Mouse (Mus musculus) hindbrain, embryonic 11.5 days (tissue): Measurements from ENCODE around the gene Lypd5. TPM values are rescaled to one million over a fixed set of nuclear protein-coding genes. Genes with fewer than 3 reads are reported as not detected.

Experiments
- ATAC-seq: fragments of 200-750 bp; cut with Nextera tagmentation; 2 replicates; pipeline ENCODE4 v1.8.0; 2017; ENCODE audit warnings: mild to moderate bottlenecking, moderate TSS enrichment, moderate library complexity; ENCODE audit not compliant: low FRiP score
- DNase-seq: peaks from one replicate; pipeline ENCODE4 v3.0.0-alpha.2; 2015; ENCODE audit warnings: low spot score
- H3K27ac ChIP-seq: fragments of 300-500 bp; sonication (generic); 2 replicates; pipeline ENCODE4 v1.5.1; 2014; ENCODE audit warnings: mild to moderate bottlenecking, low read depth, low read length
- H3K27me3 ChIP-seq: fragments of 300-500 bp; sonication (generic); 2 replicates; pipeline ENCODE4 v1.6.1; 2014; ENCODE audit warnings: mild to moderate bottlenecking, low read length, moderate library complexity, mixed read lengths; ENCODE audit not compliant: control insufficient read depth, insufficient read depth
- H3K36me3 ChIP-seq: fragments of 300-500 bp; sonication (generic); 2 replicates; pipeline ENCODE4 v1.6.1; 2014; ENCODE audit warnings: mild to moderate bottlenecking, low read length, moderate library complexity, mixed read lengths; ENCODE audit not compliant: control insufficient read depth, insufficient read depth
- H3K4me1 ChIP-seq: fragments of 300-500 bp; sonication (generic); replicated peaks from 2 replicates; pipeline ENCODE4 v1.6.1; 2014; ENCODE audit warnings: low read length, mixed read lengths; ENCODE audit not compliant: control insufficient read depth, insufficient read depth
- H3K4me2 ChIP-seq: fragments of 300-500 bp; sonication (generic); replicated peaks from 2 replicates; pipeline ENCODE4 v1.6.1; 2014; ENCODE audit warnings: mild to moderate bottlenecking, low read depth, low read length
- H3K4me3 ChIP-seq: fragments of 300-500 bp; sonication (generic); 2 replicates; pipeline ENCODE4 v1.5.1; 2014; ENCODE audit warnings: low read depth, low read length
- H3K9ac ChIP-seq: fragments of 300-500 bp; sonication (generic); 2 replicates; pipeline ENCODE4 v1.6.1; 2014; ENCODE audit warnings: low read depth, low read length
- H3K9me3 ChIP-seq: fragments of 300-500 bp; sonication (generic); 2 replicates; pipeline ENCODE4 v1.6.1; 2016; ENCODE audit warnings: low read length; ENCODE audit not compliant: control insufficient read depth
- WGBS: fragments of 180-500 bp; shearing (Covaris S2); extraction: QIAGEN DNeasy Blood & Tissue Kit; methylation state at CpG from one replicate; pipeline ENCODE4 v1.1.7; 2014; 5-methylcytosine and 5-hydroxymethylcytosine counted together
- polyA plus RNA-seq: library from polyadenylated mRNA; unstranded; fragments of >200 nt; fragmentation: Nextera tagmentation; extraction: Ambion mirVana; gene quantifications from 2 replicates; pipeline ENCODE4 v1.2.1, GENCODE M21; 2014

Gene Lypd5
- polyA plus RNA-seq, 1 experiment from 2014 or later, result not detected

DNA sequence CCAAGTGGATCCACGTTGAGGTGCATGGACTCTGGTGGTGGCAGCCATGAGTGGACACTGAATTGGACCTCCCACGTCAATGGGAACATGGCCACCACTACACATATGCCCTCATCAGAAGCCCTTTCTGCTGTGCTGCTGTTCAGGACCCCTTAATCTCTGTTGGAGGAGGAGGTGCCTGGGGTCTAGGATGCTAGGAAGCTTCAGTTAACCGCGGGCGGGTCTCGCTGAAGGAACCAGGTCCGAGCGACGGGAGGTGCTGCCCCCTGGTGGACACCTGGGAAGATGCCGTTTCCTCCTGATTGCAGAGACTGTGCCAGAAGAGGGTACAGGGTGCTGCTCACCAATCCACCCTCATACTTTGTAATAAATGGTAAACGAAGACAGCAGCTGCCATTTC is 35.8 kb downstream of the Lypd5 start:
- 0 out of 2 replicates have a peak, but pooled peaks have one; percentile 18 for ATAC-seq
- Histone ChIP-seq H3K9ac (no peak overlapping the region), H3K36me3 (no peaks in the 10 kb centered on the region), H3K4me2 (no peak overlapping the region), H3K4me1 (no peaks in the 10 kb centered on the region), H3K9me3 (no peaks in the 10 kb centered on the region), H3K4me3 (no peak overlapping the region), H3K27ac (no peak overlapping the region), H3K27me3 (no peaks in the 10 kb centered on the region)
- 10% methylated on average over 11 of the region's 11 CpGs for WGBS
- peak; percentile 86 for DNase-seq

DNA sequence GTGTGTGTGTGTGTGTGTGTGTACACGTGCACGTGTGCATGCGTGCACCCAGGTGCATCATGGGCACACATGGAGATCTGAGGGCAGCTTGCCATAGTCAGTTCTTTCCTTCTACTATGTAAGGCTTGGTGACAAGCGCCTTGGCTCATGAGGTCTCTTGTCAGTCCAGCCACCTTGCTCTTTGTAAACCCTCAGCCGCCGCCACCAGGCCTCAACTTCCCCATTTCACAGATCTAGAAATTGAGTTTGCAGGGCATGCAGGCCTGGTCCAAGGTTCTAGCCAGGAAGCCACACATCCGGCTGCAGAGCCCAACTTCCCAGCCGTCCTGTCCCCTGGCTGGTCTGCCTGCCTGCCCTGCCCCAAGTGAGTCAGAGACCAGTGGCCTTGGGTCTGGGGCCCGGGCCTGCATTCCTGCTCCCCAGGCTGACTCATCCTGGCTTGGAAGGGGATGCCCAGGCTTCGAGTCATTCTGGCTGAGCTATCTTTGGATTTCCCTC is 38.1 kb downstream of the Lypd5 start:
- DNase-seq, result no peak
- Histone ChIP-seq H3K4me2 (no peak overlapping the region), H3K9me3 (no peaks in the 10 kb centered on the region), H3K4me1 (no peaks in the 10 kb centered on the region; the same call in 1 of the 2 replicates), H3K36me3 (no peaks in the 10 kb centered on the region), H3K27me3 (no peaks in the 10 kb centered on the region), H3K9ac (no peak overlapping the region), H3K4me3 (no peak overlapping the region), H3K27ac (no peak overlapping the region)
- ATAC-seq, result no peak
- WGBS, result 88% methylated on average over 10 of the region's 10 CpGs

- DNase-seq (no peak), ATAC-seq (no peak)
- Histone ChIP-seq H3K9me3 (no peaks in the 10 kb centered on the region), H3K4me2 (no peak overlapping the region), H3K4me3 (no peak overlapping the region), H3K27ac (no peak overlapping the region), H3K36me3 (no peaks in the 10 kb centered on the region), H3K9ac (no peak overlapping the region), H3K27me3 (no peaks in the 10 kb centered on the region), H3K4me1 (no peaks in the 10 kb centered on the region; the same call in 1 of the 2 replicates)
- WGBS, result 71% methylated on average over 13 of the region's 13 CpGs
These were observed 40.7 kb downstream of the Lypd5 start for GRCm38 (mm10) chr7:24389516-24390187.

- no peak for DNase-seq
- Histone ChIP-seq H3K9ac (no peak overlapping the region), H3K9me3 (no peaks in the 10 kb centered on the region), H3K27ac (no peak overlapping the region), H3K4me3 (no peak overlapping the region), H3K4me1 (no peaks in the 10 kb centered on the region; the same call in 1 of the 2 replicates), H3K36me3 (no peaks in the 10 kb centered on the region), H3K27me3 (no peaks in the 10 kb centered on the region), H3K4me2 (no peak overlapping the region)
- WGBS, result 56% methylated on average over 7 of the region's 7 CpGs
- ATAC-seq, result peak; percentile 14; the same call in 1 of the 2 replicates
These were observed 41.5 kb downstream of the Lypd5 start for GRCm38 (mm10) chr7:24390512-24390911.

- H3K9ac ChIP-seq, result no peak overlapping the region
- H3K4me3 ChIP-seq, result no peak overlapping the region
- H3K36me3 ChIP-seq, result no peaks in the 10 kb centered on the region
- no peaks in the 10 kb centered on the region for H3K27me3 ChIP-seq
- no peak overlapping the region for H3K4me2 ChIP-seq
- no peaks in the 10 kb centered on the region; the same call in 1 of the 2 replicates for H3K4me1 ChIP-seq
- 31% methylated on average over 5 of the region's 5 CpGs for WGBS
- DNase-seq (peak; percentile 51), ATAC-seq (peak; percentile 81)
- no peaks in the 10 kb centered on the region for H3K9me3 ChIP-seq
- peak overlapping the region; percentile 51 for H3K27ac ChIP-seq
These were observed 42.1 kb downstream of the Lypd5 start for GRCm38 (mm10) chr7:24391077-24391476.

- peak overlapping the region; percentile 51 for H3K27ac ChIP-seq
- DNase-seq (no peak), ATAC-seq (no peak)
- no peaks in the 10 kb centered on the region for H3K27me3 ChIP-seq
- no peak overlapping the region for H3K4me2 ChIP-seq
- H3K9me3 ChIP-seq, result no peaks in the 10 kb centered on the region
- no peak overlapping the region for H3K9ac ChIP-seq
- H3K4me1 ChIP-seq, result no peaks in the 10 kb centered on the region; the same call in 1 of the 2 replicates
- 86% methylated on average over 2 of the region's 2 CpGs for WGBS
- H3K36me3 ChIP-seq, result no peaks in the 10 kb centered on the region
- no peak overlapping the region for H3K4me3 ChIP-seq
These were observed 42.7 kb downstream of the Lypd5 start for GRCm38 (mm10) chr7:24391687-24392086.

DNA sequence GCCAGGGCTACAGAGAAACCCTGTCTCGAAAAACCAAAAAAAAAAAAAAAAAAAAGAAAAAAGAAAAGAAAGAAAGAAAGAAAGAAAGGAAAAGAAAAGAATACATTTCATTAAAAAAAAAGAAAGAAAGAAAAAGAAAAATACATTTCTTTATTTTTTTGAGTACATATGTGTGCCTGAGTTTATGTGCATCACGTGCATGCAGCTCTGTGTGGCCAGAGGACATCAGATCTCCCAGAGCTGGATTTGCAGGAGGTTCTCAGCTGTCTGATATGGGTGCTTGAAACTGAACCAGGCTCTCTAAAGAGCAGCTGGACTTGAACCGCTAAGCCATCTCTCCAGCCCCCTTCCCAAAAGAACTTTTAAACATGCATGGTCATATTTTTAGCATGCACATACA is 45.1 kb downstream of the Lypd5 start:
- WGBS, result 92% methylated on average over 2 of the region's 3 CpGs
- no peak for DNase-seq
- no peak overlapping the region for H3K9ac ChIP-seq

DNA sequence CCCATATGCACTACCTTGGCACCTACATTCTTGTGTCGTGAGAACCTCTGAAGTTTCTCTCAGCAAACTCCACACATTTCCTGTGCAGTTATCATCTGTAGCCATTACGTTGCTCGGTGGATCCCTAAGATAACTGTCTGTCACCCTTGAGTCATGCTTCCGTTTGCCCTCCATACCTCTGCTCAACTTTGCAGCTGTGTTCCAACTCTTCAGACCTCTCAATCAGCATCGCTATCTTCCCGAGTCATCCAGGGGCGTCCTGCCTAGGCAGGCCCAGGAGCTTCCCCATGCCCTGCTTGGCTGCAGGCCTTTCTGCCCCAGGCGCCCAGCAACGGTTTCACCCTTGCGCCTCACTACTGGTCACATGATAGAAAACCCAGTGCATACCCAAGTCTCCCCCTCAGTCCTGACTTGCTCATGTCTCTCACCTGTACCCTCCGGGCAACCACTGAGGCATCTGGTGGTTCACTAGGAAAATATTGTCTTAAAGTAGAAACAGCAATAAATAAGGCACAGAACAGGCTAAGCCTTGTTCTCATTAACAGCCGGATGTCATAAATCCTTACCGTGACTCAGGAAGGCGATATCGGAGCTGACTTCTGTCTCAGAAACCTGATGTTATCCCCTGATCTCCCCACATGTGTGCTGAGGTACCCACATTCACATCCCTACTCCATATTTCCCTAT is 45.6 kb downstream of the Lypd5 start:
- Histone ChIP-seq H3K27ac (no peak overlapping the region), H3K36me3 (no peaks in the 10 kb centered on the region), H3K4me1 (no peaks in the 10 kb centered on the region; the same call in 1 of the 2 replicates), H3K9ac (no peak overlapping the region), H3K4me2 (no peak overlapping the region), H3K4me3 (no peak overlapping the region), H3K27me3 (no peaks in the 10 kb centered on the region), H3K9me3 (no peaks in the 10 kb centered on the region)
- no peak for ATAC-seq
- WGBS, result 84% methylated on average over 15 of the region's 15 CpGs
- no peak for DNase-seq

More for the DNA sequence above, 45.1 kb downstream of the Lypd5 start:
- Histone ChIP-seq H3K4me3 (no peak overlapping the region), H3K27ac (no peak overlapping the region), H3K9me3 (no peaks in the 10 kb centered on the region), H3K36me3 (no peaks in the 10 kb centered on the region), H3K27me3 (no peaks in the 10 kb centered on the region), H3K4me1 (no peaks in the 10 kb centered on the region; the same call in 1 of the 2 replicates), H3K4me2 (no peak overlapping the region)
- ATAC-seq, result no peak
